Mouse (Mus musculus) activated CD4-positive, CD25-positive, alpha-beta regulatory T cell (primary cell): ENCODE data around the gene Rpl28. TPM values are rescaled to one million over a fixed set of nuclear protein-coding genes. Genes with fewer than 3 reads are reported as not detected.

Source experiments
- polyA plus RNA-seq, 2 experiments: library from polyadenylated mRNA; unstranded; fragments of 100-300 nt; shearing (Covaris generic); gene quantifications; one replicate each; pipeline ENCODE4 v1.2.1; 2017

Gene Rpl28
- polyA plus RNA-seq: 100 to 1,000 TPM; 316 to 505 TPM

DNA sequence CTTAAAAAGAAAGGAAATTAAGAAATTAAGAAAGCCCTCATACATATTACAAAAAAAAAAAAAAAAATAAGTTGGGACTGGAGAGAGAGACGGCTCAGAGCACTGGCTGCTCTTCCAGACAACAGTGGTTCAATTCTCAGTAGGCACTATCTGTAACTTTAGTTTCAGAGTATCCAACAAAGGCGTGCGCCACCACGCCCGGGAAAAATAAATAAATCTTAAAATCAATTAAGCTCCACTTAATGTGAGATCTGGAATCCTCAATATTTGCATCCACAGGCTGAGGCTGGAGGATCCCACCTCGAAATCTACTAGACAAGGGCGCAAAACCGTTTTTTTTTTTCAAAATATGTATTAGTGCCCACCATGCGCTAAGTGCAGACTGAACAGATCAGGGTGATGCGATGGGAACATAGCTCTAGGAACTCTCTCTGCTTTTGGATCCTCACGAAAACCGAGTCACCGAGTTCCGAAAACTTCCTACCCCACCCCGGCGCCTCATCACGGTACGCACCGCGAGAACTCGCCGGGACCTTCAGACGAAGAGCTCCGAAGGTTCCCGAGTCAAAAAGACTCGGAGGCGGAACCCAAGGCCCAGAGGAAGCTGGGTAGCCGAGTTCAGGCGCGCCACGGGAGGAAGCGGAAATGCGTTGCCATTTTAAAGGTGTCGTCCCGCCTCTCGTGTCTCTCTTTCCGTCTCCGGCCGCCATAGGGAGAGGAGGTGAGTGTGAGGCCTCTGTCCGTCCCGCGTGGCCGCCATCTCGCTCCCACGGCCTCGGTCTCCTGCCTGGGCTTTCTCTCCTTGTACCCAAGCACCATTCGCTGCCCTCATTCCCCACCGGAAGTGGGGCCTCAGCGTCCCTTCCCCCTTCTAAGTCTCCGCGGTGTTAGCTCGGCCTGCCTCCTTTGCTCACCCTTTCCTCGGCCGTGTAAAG lies at the start of gene Rpl28:
Gene Rpl28, plus strand, starts transcription at position 597 of the 935 bp plus-strand sequence.

GRCm38 (mm10) chr7:4752821-4753570 lies 39.7 kb upstream of the Rpl28 start, which contains the start of gene Cox6b2:
Gene Cox6b2, minus strand, starts transcription at chr7:4753094.

GRCm38 (mm10) chr7:4771202-4771601 lies 21.5 kb upstream of the Rpl28 start, which contains the start of gene Fam71e2:
Gene Fam71e2, minus strand, starts transcription at chr7:4771302.

DNA sequence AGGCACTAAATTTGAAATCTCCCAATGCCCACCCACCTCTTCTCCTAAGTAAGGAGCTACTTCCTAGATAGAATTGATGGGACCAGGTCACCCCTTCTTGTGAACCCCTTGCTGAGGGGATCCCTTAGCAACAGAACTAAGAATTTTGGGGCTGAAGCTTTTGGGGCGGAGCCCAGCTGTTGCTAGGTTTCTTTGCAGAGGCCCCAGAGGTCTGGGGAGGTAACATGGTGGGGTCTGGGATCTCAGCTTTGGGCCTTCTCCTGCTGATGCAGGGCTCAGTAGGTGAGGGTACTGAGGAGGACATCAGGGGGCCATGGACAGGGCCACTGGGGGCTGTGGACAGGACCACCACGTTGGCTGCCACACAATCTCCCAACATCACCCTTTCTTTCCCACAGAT lies 9.9 kb upstream of the Rpl28 start, which contains the start of the genes Il11 and Tmem190:
Gene Il11, minus strand, starts transcription at position 101 of the 400 bp plus-strand sequence.
Gene Tmem190, plus strand, starts transcription at position 179 of the 400 bp plus-strand sequence.

GRCm38 (mm10) chr7:4789436-4789935 lies 3.2 kb upstream of the Rpl28 start, which contains the start of gene Tmem238:
Gene Tmem238, minus strand, starts transcription at chr7:4789656.

GRCm38 (mm10) chr7:4812303-4813104 lies 19.8 kb downstream of the Rpl28 start, which contains the start of gene Ube2s:
Gene Ube2s, minus strand, starts transcription at chr7:4812590.

DNA sequence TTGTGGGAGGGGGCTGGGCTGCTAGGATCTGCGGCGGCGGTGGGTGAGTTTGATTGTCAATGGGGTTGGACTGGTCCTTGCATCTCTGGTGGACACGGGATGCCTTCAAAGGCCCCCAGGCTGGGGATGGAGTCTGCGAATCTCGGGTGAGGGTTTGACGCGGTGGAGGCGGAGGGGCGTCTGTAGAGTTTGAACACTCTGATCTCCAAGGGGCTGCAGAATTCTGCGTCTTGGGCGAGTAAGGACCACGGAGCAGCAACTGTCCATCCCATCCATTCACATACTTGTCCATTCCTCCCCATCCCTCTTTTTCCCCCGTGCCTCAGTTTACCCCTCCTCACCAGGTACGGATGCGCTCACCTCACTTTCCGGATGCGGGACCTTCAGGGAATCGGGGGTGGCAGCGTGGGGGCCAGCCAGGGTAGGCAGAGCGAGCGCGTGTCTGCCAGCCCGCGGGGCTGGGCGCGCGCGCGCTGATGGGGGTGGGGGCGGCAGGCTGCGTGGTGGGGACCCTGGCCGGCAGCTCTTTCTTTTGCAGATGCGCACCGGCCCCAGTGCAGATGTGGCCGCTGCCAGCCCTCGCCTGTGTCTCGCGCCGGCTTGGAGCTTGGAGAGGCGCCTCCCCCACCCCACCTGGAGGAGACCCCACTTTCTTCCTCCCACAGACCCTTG lies 51.7 kb downstream of the Rpl28 start, which contains the start of gene Shisa7:
Gene Shisa7, minus strand, starts transcription at position 452 of the 672 bp plus-strand sequence.

Other genes with a start within 250 kb of the Rpl28 start
- not detected for gene Syt5, start 245.3 kb upstream of the Rpl28 start, polyA plus RNA-seq
- gene Ptprh, start 188.8 kb upstream of the Rpl28 start, polyA plus RNA-seq: not detected
- gene Tmem86b, start 161.5 kb upstream of the Rpl28 start, polyA plus RNA-seq: 10 to 100 TPM; 11.0 to 15.2 TPM
- 100 to 1,000 TPM; 185 to 259 TPM for gene Ppp6r1, start 133.9 kb upstream of the Rpl28 start, polyA plus RNA-seq
- gene Hspbp1, start 107.8 kb upstream of the Rpl28 start, polyA plus RNA-seq: 10 to 100 TPM; 53.0 to 59.9 TPM
- gene Brsk1, start 102.3 kb upstream of the Rpl28 start, polyA plus RNA-seq: under 1 TPM in 1 of 2 experiments, not detected in 1; 0.61 TPM
- under 1 TPM in 1 of 2 experiments, not detected in 1; 0.25 TPM for gene Tmem150b, start 67.6 kb upstream of the Rpl28 start, polyA plus RNA-seq
- 10 to 100 TPM; 26.0 to 45.1 TPM for gene Kmt5c, start 52.8 kb upstream of the Rpl28 start, polyA plus RNA-seq
- gene Cox6b2, start 39.8 kb upstream of the Rpl28 start, polyA plus RNA-seq: 1 to 10 TPM; 3.0 to 9.5 TPM
- gene Fam71e2, start 21.6 kb upstream of the Rpl28 start, polyA plus RNA-seq: not detected
- gene Il11, start 10.0 kb upstream of the Rpl28 start, polyA plus RNA-seq: under 1 TPM; 0.16 to 0.20 TPM
- not detected for gene Tmem190, start 9.9 kb upstream of the Rpl28 start, polyA plus RNA-seq
- 1 to 10 TPM; 5.5 to 8.8 TPM for gene Tmem238, start 3.2 kb upstream of the Rpl28 start, polyA plus RNA-seq
- gene Ube2s, start 19.7 kb downstream of the Rpl28 start, polyA plus RNA-seq: 100 to 1,000 TPM; 126 to 185 TPM
- not detected for gene Shisa7, start 51.8 kb downstream of the Rpl28 start, polyA plus RNA-seq
- 10 to 100 TPM; 46.9 to 52.2 TPM for gene Isoc2b, start 77.4 kb downstream of the Rpl28 start, polyA plus RNA-seq
- under 1 TPM; 0.37 to 0.84 TPM for gene Isoc2a, start 84.3 kb downstream of the Rpl28 start, polyA plus RNA-seq
- gene Gm36210, start 113.6 kb downstream of the Rpl28 start, polyA plus RNA-seq: under 1 TPM in 1 of 2 experiments, not detected in 1; 0.32 TPM
- gene Zfp628, start 122.3 kb downstream of the Rpl28 start, polyA plus RNA-seq: 1 to 10 TPM; 2.2 to 3.1 TPM
- gene Nat14, start 129.2 kb downstream of the Rpl28 start, polyA plus RNA-seq: under 1 TPM; 0.49 to 0.79 TPM
- not detected for gene Ssc5d, start 132.9 kb downstream of the Rpl28 start, polyA plus RNA-seq
- gene Sbk2, start 171.5 kb downstream of the Rpl28 start, polyA plus RNA-seq: not detected
- gene Sbk3, start 178.3 kb downstream of the Rpl28 start, polyA plus RNA-seq: under 1 TPM in 1 of 2 experiments, not detected in 1; 0.05 TPM
- 10 to 100 TPM; 17.7 to 19.5 TPM for gene Zfp579, start 203.3 kb downstream of the Rpl28 start, polyA plus RNA-seq
- 10 to 100 TPM; 31.1 to 33.7 TPM for gene Zfp524, start 221.5 kb downstream of the Rpl28 start, polyA plus RNA-seq
- gene Fiz1, start 221.8 kb downstream of the Rpl28 start, polyA plus RNA-seq: 10 to 100 TPM; 33.4 to 36.2 TPM
- 10 to 100 TPM in 1 of 2 experiments, 1 to 10 TPM in 1; 6.4 to 29.3 TPM for gene Gm44973, start 222.6 kb downstream of the Rpl28 start, polyA plus RNA-seq
- 10 to 100 TPM; 10.4 to 11.4 TPM for gene Zfp865, start 227.5 kb downstream of the Rpl28 start, polyA plus RNA-seq
- under 1 TPM; 0.18 to 0.86 TPM for gene Ccdc106, start 227.7 kb downstream of the Rpl28 start, polyA plus RNA-seq
- not detected for gene 4632433K11Rik, start 241.2 kb downstream of the Rpl28 start, polyA plus RNA-seq
- gene Zfp784, start 245.6 kb downstream of the Rpl28 start, polyA plus RNA-seq: 1 to 10 TPM; 3.4 to 4.9 TPM